Mouse (Mus musculus) ES-Bruce4 (cell line): Measurements from ENCODE around the gene Col8a2. TPM values are rescaled to one million over a fixed set of nuclear protein-coding genes. Genes with fewer than 3 reads are reported as not detected.

Experiments used
- H3K27ac ChIP-seq: 2 replicates; pipeline ENCODE4 v1.5.1; 2012; ENCODE audit warnings: low read length, inconsistent platforms; ENCODE audit not compliant: insufficient read depth
- H3K27me3 ChIP-seq: 2 replicates; pipeline ENCODE4 v1.6.1; 2012; ENCODE audit warnings: mild to moderate bottlenecking, low read length, inconsistent platforms; ENCODE audit not compliant: control insufficient read depth, poor library complexity, insufficient read depth, severe bottlenecking
- H3K36me3 ChIP-seq: 2 replicates; pipeline ENCODE4 v1.6.1; 2012; ENCODE audit warnings: inconsistent platforms, mild to moderate bottlenecking, low read length, moderate library complexity; ENCODE audit not compliant: control insufficient read depth, poor library complexity, insufficient read depth, severe bottlenecking
- H3K4me1 ChIP-seq: one replicate; pipeline ENCODE4 v1.8.1; 2011; ENCODE audit warnings: low read length; ENCODE audit not compliant: control insufficient read depth, insufficient read depth
- H3K4me3 ChIP-seq: 2 replicates; pipeline ENCODE4 v1.5.1; 2011; ENCODE audit warnings: low read depth, mild to moderate bottlenecking, low read length
- H3K9ac ChIP-seq: 2 replicates; pipeline ENCODE4 v1.6.1; 2012; ENCODE audit warnings: low read depth, mild to moderate bottlenecking, inconsistent platforms; ENCODE audit not compliant: poor library complexity, severe bottlenecking
- H3K9me3 ChIP-seq: replicated peaks from 2 replicates; pipeline ENCODE4 v1.6.1; 2012; ENCODE audit warnings: mild to moderate bottlenecking, low read length, inconsistent platforms; ENCODE audit not compliant: control insufficient read depth, poor library complexity, insufficient read depth, severe bottlenecking
- CTCF ChIP-seq: IDR thresholded peaks from one replicate; pipeline ENCODE4 v1.8.1; 2011; ENCODE audit warnings: low read depth, low read length
- EP300 ChIP-seq: IDR thresholded peaks from 2 replicates; pipeline ENCODE4 v1.6.1; 2011; ENCODE audit warnings: low read depth, low read length; ENCODE audit not compliant: insufficient read depth
- POLR2A ChIP-seq: IDR thresholded peaks from one replicate; pipeline ENCODE4 v1.8.1; 2011; ENCODE audit warnings: low read length; ENCODE audit not compliant: insufficient read depth
- polyA plus RNA-seq: library from polyadenylated mRNA; stranded (reverse); fragments of >200 nt; gene quantifications from 2 replicates; pipeline ENCODE4 v1.2.4, GENCODE M21; 2011; ENCODE audit warnings: low read depth; ENCODE audit not compliant: missing spikeins, insufficient read depth, insufficient read length

The Col8a2 gene
- polyA plus RNA-seq, 1 experiment: 1.0 TPM

DNA sequence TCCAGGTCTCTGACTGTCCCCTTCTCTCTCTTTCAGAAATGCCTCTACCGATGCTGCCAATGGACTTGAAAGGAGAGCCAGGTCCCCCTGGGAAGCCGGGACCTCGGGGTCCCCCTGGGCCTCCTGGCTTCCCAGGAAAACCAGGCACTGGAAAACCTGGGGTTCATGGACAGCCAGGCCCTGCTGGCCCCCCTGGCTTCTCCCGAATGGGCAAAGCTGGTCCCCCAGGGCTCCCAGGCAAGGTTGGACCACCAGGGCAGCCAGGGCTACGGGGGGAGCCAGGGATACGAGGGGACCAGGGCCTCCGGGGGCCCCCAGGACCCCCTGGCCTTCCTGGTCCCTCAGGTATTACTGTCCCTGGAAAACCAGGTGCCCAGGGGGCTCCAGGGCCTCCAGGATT is 23.8 kb downstream of the Col8a2 start:
- no peaks in the 10 kb centered on the region for H3K36me3 ChIP-seq
- H3K27ac ChIP-seq: no peak overlapping the region
- no peak overlapping the region for H3K4me3 ChIP-seq
- H3K4me1 ChIP-seq: peaks cover 2% of the 10 kb centered on the region
- no peaks in the 10 kb centered on the region for H3K27me3 ChIP-seq
- no peak overlapping the region for H3K9ac ChIP-seq
- TF ChIP-seq CTCF (no peak), POLR2A (no peak), EP300 (no peak)
- no peaks in the 10 kb centered on the region for H3K9me3 ChIP-seq

DNA sequence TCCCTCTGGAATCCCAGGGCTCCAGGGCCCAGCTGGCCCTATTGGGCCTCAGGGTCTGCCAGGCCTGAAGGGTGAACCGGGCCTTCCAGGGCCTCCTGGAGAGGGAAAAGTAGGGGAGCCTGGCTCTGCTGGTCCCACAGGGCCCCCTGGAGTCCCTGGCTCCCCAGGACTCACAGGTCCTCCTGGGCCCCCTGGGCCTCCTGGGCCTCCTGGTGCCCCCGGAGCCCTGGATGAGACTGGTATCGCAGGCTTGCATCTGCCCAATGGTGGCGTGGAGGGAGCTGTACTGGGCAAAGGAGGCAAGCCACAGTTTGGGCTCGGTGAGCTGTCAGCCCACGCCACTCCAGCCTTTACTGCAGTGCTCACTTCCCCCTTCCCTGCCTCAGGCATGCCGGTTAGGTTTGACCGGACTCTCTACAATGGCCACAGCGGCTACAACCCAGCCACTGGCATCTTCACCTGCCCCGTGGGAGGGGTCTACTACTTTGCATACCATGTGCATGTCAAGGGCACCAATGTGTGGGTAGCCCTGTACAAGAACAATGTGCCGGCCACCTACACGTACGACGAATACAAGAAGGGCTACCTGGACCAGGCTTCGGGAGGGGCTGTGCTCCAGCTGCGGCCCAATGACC is 25.1 kb downstream of the Col8a2 start:
- H3K27me3 ChIP-seq: no peaks in the 10 kb centered on the region
- H3K4me1 ChIP-seq: peaks cover under 1% of the 10 kb centered on the region
- TF ChIP-seq EP300 (no peak), CTCF (no peak), POLR2A (no peak)
- no peak overlapping the region for H3K9ac ChIP-seq
- peaks cover 10% of the 10 kb centered on the region for H3K36me3 ChIP-seq
- H3K9me3 ChIP-seq: no peaks in the 10 kb centered on the region
- H3K27ac ChIP-seq: no peak overlapping the region
- no peak overlapping the region for H3K4me3 ChIP-seq

DNA sequence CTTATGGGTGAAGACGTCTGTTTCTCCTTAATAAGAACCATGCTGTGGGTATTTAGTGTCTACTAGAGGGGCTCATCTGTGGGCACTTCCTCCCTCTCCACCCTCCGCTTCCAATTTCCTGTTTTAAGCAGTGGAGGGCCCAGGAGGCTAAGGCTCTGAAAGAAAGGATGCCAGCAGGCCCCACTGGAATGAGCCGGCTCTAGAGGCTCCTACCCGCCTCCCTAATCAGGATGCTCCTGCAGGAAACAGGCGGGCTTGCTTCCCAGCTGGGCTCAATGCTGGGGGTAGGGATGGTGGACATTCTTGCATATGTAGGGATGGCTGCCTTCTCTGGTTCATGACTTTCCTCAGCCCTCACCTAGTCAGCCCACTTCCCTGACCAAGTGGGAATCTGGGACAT is 26.6 kb downstream of the Col8a2 start:
- no peaks in the 10 kb centered on the region for H3K4me1 ChIP-seq
- H3K27ac ChIP-seq: no peak overlapping the region
- no peaks in the 10 kb centered on the region for H3K9me3 ChIP-seq
- TF ChIP-seq EP300 (no peak), POLR2A (no peak), CTCF (no peak)
- H3K4me3 ChIP-seq: no peak overlapping the region
- H3K9ac ChIP-seq: no peak overlapping the region
- no peaks in the 10 kb centered on the region for H3K27me3 ChIP-seq
- peaks cover 24% of the 10 kb centered on the region for H3K36me3 ChIP-seq

DNA sequence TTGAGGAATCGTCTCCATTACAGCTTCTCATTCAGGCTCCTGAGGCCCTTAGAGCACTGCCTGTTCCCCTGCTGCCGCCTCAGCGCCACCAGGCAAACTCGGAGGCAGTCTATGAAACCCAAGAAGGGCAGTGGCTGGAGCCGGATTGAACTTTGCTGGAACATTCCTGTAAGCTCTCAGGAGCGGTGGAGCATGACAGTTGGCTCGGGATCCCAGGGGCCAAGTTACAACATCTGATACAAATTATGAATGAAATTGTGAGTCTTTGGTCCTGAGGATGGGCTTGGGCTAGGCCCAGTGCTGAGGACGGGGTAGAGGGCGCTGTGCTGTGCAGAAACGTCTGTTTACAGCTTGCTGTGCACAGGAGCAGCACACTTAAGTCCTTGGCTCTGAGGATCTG is 27.8 kb downstream of the Col8a2 start:
- H3K4me1 ChIP-seq: no peaks in the 10 kb centered on the region
- TF ChIP-seq POLR2A: no peak
- TF ChIP-seq CTCF: peak; percentile 62
- no peak for TF ChIP-seq EP300
- H3K36me3 ChIP-seq: peaks cover 26% of the 10 kb centered on the region
- H3K9ac ChIP-seq: no peak overlapping the region
- H3K27ac ChIP-seq: no peak overlapping the region
- H3K27me3 ChIP-seq: no peaks in the 10 kb centered on the region
- no peak overlapping the region for H3K4me3 ChIP-seq
- H3K9me3 ChIP-seq: no peaks in the 10 kb centered on the region

DNA sequence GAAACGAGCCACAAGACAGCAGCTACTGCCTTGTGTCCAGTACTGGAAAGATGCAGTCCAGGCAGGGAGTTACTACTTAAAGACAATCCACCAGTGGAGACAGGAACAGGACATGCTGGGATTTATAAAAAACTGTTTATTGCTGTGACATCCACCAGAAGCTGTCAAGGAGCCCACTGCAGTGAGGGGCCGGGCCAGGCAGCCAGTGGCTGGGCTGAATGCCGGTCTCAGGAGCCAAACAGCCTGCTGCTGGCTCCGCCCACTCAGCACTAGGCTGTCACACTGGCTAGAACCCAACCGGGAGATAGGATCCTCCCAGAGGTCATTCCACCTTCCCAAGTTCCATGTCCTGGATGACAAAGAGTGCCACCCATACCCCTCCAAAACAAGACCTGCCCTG is 29.3 kb downstream of the Col8a2 start:
- no peak overlapping the region for H3K9ac ChIP-seq
- no peaks in the 10 kb centered on the region for H3K4me1 ChIP-seq
- H3K36me3 ChIP-seq: peaks cover 26% of the 10 kb centered on the region
- H3K4me3 ChIP-seq: no peak overlapping the region
- H3K9me3 ChIP-seq: no peaks in the 10 kb centered on the region
- H3K27me3 ChIP-seq: no peaks in the 10 kb centered on the region
- H3K27ac ChIP-seq: no peak overlapping the region
- no peak for TF ChIP-seq EP300
- TF ChIP-seq POLR2A: no peak
- no peak for TF ChIP-seq CTCF

DNA sequence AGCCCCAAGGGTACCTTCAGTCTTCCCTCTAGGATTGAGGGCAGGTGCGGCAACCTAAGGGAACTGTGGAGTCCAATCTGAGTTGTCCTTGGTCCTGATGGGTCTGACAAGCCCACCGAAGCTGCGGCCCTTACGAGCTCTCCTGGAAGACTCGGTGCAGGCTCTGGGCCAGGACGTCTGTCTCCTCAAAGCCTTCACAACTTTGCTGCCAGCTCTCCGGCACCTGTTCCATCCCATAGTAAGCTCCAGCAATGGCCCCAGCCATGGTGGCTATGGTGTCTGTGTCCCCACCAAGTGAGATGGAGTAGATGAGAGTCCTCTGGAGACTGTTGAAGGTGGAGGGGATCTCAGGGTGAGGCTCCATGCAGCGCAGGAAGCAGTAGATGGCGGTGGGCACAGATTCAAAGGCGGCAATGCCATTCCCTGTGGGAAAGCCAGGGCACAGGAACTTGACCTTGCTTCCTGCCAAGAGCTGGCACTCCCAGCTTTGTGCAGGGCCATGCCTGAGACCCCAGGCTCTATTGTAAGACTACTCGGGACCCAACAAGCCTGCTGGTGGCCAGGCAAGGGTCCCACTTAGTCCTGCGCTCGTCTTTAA is 29.9 kb downstream of the Col8a2 start:
- Histone ChIP-seq H3K9me3 (no peaks in the 10 kb centered on the region), H3K36me3 (peaks cover 26% of the 10 kb centered on the region), H3K4me1 (no peaks in the 10 kb centered on the region), H3K4me3 (no peak overlapping the region), H3K9ac (no peak overlapping the region), H3K27me3 (no peaks in the 10 kb centered on the region), H3K27ac (no peak overlapping the region)
- TF ChIP-seq EP300 (no peak), POLR2A (no peak), CTCF (no peak)
